Mouse (Mus musculus): ENCODE measurements around the gene Ttll6. TPM values are rescaled to one million over a fixed set of nuclear protein-coding genes. Genes with fewer than 3 reads are reported as not detected.

The Ttll6 gene
- polyA plus RNA-seq, 1 experiment from 2014 or later, result 0.09 TPM

GRCm38 (mm10) chr11:96174881-96175280 is 41.3 kb downstream of the Ttll6 start:
- Histone ChIP-seq H3K4me2 (no peak overlapping the region), H3K36me3 (ENCODE audit: insufficient read depth) (no peaks in the 10 kb centered on the region), H3K9ac (no peak overlapping the region), H3K27ac (ENCODE audit: low read depth) (no peak overlapping the region), H3K9me3 (ENCODE audit: low read depth, low read length) (no peaks in the 10 kb centered on the region), H3K4me3 (ENCODE audit: low read depth, low read length) (no peak overlapping the region), H3K4me1 (ENCODE audit: insufficient read depth) (no peaks in the 10 kb centered on the region), H3K27me3 (ENCODE audit: insufficient read depth, low read length) (peaks cover 100% of the 10 kb centered on the region)
- TF ChIP-seq CTCF (IDR thresholded peaks at IDR 0.05; ENCODE audit: low read depth), result no peak
- whole genome bisulfite sequencing, result 4% methylated on average over 6 of the region's 6 CpGs
- ATAC-seq (ENCODE audit: insufficient read depth) (no peak), DNase-seq (no peak)

GRCm38 (mm10) chr11:96175511-96175910 is 41.9 kb downstream of the Ttll6 start:
- DNase-seq, result no peak
- Histone ChIP-seq H3K9ac (no peak overlapping the region), H3K27me3 (ENCODE audit: insufficient read depth, low read length) (peaks cover 100% of the 10 kb centered on the region), H3K4me1 (ENCODE audit: insufficient read depth) (no peaks in the 10 kb centered on the region), H3K4me3 (ENCODE audit: low read depth, low read length) (no peak overlapping the region), H3K9me3 (ENCODE audit: low read depth, low read length) (no peaks in the 10 kb centered on the region), H3K36me3 (ENCODE audit: insufficient read depth) (no peaks in the 10 kb centered on the region), H3K4me2 (no peak overlapping the region), H3K27ac (ENCODE audit: low read depth) (no peak overlapping the region)
- no peak for TF ChIP-seq CTCF (IDR thresholded peaks at IDR 0.05; ENCODE audit: low read depth)
- WGBS, result 2% methylated on average over 17 of the region's 17 CpGs
- no peak for ATAC-seq (ENCODE audit: insufficient read depth)

GRCm38 (mm10) chr11:96175951-96176530 is 42.5 kb downstream of the Ttll6 start:
- Histone ChIP-seq H3K9me3 (ENCODE audit: low read depth, low read length) (no peaks in the 10 kb centered on the region), H3K9ac (no peak overlapping the region), H3K27me3 (ENCODE audit: insufficient read depth, low read length) (peaks cover 100% of the 10 kb centered on the region), H3K4me2 (no peak overlapping the region), H3K27ac (ENCODE audit: low read depth) (no peak overlapping the region), H3K36me3 (ENCODE audit: insufficient read depth) (no peaks in the 10 kb centered on the region), H3K4me1 (ENCODE audit: insufficient read depth) (no peaks in the 10 kb centered on the region), H3K4me3 (ENCODE audit: low read depth, low read length) (no peak overlapping the region)
- TF ChIP-seq CTCF (IDR thresholded peaks at IDR 0.05; ENCODE audit: low read depth), result no peak
- no peak for DNase-seq
- 2% methylated on average over 9 of the region's 9 CpGs for WGBS
- no peak for ATAC-seq (ENCODE audit: insufficient read depth)

GRCm38 (mm10) chr11:96176841-96177240 is 43.3 kb downstream of the Ttll6 start:
- no peaks in the 10 kb centered on the region for H3K9me3 ChIP-seq (ENCODE audit: low read depth, low read length)
- ATAC-seq (ENCODE audit: insufficient read depth) (no peak), DNase-seq (no peak)
- no peak for TF ChIP-seq CTCF (IDR thresholded peaks at IDR 0.05; ENCODE audit: low read depth)
- WGBS, result 1% methylated on average over 10 of the region's 10 CpGs
- H3K9ac ChIP-seq, result no peak overlapping the region
- H3K4me3 ChIP-seq (ENCODE audit: low read depth, low read length), result no peak overlapping the region
- no peak overlapping the region for H3K27ac ChIP-seq (ENCODE audit: low read depth)
- no peak overlapping the region for H3K4me2 ChIP-seq
- H3K36me3 ChIP-seq (ENCODE audit: insufficient read depth), result no peaks in the 10 kb centered on the region
- no peaks in the 10 kb centered on the region for H3K4me1 ChIP-seq (ENCODE audit: insufficient read depth)
- peaks cover 100% of the 10 kb centered on the region for H3K27me3 ChIP-seq (ENCODE audit: insufficient read depth, low read length)

- ATAC-seq (ENCODE audit: insufficient read depth), result no peak
- no peak overlapping the region for H3K4me2 ChIP-seq
- TF ChIP-seq CTCF (IDR thresholded peaks at IDR 0.05; ENCODE audit: low read depth), result no peak
- no peak overlapping the region for H3K27ac ChIP-seq (ENCODE audit: low read depth)
- no peaks in the 10 kb centered on the region for H3K9me3 ChIP-seq (ENCODE audit: low read depth, low read length)
- WGBS, result under 1% methylated on average over 27 of the region's 27 CpGs
- H3K4me1 ChIP-seq (ENCODE audit: insufficient read depth), result no peaks in the 10 kb centered on the region
- H3K27me3 ChIP-seq (ENCODE audit: insufficient read depth, low read length), result peaks cover 100% of the 10 kb centered on the region
- no peak overlapping the region for H3K9ac ChIP-seq
- no peaks in the 10 kb centered on the region for H3K36me3 ChIP-seq (ENCODE audit: insufficient read depth)
- H3K4me3 ChIP-seq (ENCODE audit: low read depth, low read length), result no peak overlapping the region
- no peak for DNase-seq
These were observed 44.1 kb downstream of the Ttll6 start for GRCm38 (mm10) chr11:96177546-96178174.

GRCm38 (mm10) chr11:96178356-96178755 is 44.8 kb downstream of the Ttll6 start:
- no peaks in the 10 kb centered on the region for H3K36me3 ChIP-seq (ENCODE audit: insufficient read depth)
- no peak for TF ChIP-seq CTCF (IDR thresholded peaks at IDR 0.05; ENCODE audit: low read depth)
- WGBS, result 2% methylated on average over 8 of the region's 8 CpGs

GRCm38 (mm10) chr11:96178911-96179503 is 45.4 kb downstream of the Ttll6 start:
- Histone ChIP-seq H3K27ac (ENCODE audit: low read depth) (no peak overlapping the region), H3K9me3 (ENCODE audit: low read depth, low read length) (no peaks in the 10 kb centered on the region; the same call in 1 of the 2 replicates), H3K4me2 (no peak overlapping the region), H3K9ac (no peak overlapping the region), H3K27me3 (ENCODE audit: insufficient read depth, low read length) (peaks cover 100% of the 10 kb centered on the region), H3K4me1 (ENCODE audit: insufficient read depth) (no peaks in the 10 kb centered on the region), H3K4me3 (ENCODE audit: low read depth, low read length) (no peak overlapping the region), H3K36me3 (ENCODE audit: insufficient read depth) (no peaks in the 10 kb centered on the region)
- DNase-seq (no peak), ATAC-seq (ENCODE audit: insufficient read depth) (no peak)
- no peak for TF ChIP-seq CTCF (IDR thresholded peaks at IDR 0.05; ENCODE audit: low read depth)
- WGBS, result 0% methylated on average over 6 of the region's 6 CpGs

More at GRCm38 (mm10) chr11:96178356-96178755, 44.8 kb downstream of the Ttll6 start:
- H3K9me3 ChIP-seq (ENCODE audit: low read depth, low read length), result no peaks in the 10 kb centered on the region; the same call in 1 of the 2 replicates
- no peaks in the 10 kb centered on the region for H3K4me1 ChIP-seq (ENCODE audit: insufficient read depth)
- H3K27ac ChIP-seq (ENCODE audit: low read depth), result no peak overlapping the region
- ATAC-seq (ENCODE audit: insufficient read depth) (no peak), DNase-seq (no peak)
- no peak overlapping the region for H3K9ac ChIP-seq
- no peak overlapping the region for H3K4me3 ChIP-seq (ENCODE audit: low read depth, low read length)
- no peak overlapping the region for H3K4me2 ChIP-seq
- H3K27me3 ChIP-seq (ENCODE audit: insufficient read depth, low read length), result peaks cover 100% of the 10 kb centered on the region
